Mouse (Mus musculus): ENCODE results near the gene Arhgef7.

DNA sequence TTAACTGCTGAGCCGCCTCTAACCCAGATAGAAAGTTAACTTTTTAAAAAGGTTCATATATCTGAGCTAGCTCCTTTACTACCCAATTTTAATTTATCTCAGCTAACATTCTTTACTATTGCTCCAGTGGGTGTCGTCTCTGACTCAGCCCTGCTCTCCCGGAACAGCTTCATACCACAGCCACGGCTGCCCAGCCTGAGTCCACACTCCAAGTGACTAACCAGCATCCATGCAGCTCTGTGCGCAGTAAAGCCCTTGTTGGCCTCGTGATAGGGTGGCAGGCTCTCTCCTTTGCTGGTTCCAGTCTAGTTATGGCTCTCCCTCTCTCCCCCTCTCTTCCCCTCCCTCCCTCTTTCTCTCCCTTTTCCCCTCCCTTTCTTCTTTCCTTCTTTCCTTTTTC is 36.2 kb upstream of the Arhgef7 start:
- no peak for TF ChIP-seq ZNF384 (IDR thresholded peaks at IDR 0.05; ENCODE audit: low read depth, low read length)
- no peak for TF ChIP-seq HCFC1 (IDR thresholded peaks at IDR 0.05; ENCODE audit: borderline replicate concordance, insufficient read depth, low read length)
- TF ChIP-seq MAFK (IDR thresholded peaks at IDR 0.05; ENCODE audit: insufficient read depth, low read depth, low read length): no peak
- TF ChIP-seq CHD2 (IDR thresholded peaks at IDR 0.05; ENCODE audit: low read depth, low read length): no peak
- no peak for TF ChIP-seq ZC3H11A (IDR thresholded peaks at IDR 0.05; ENCODE audit: borderline replicate concordance, low read depth, low read length)
